Mouse (Mus musculus) layer of hippocampus, postnatal 25 days (tissue): ENCODE measurements at regions not wholly inside any gene's neighbourhood (a gene's known extent, or its start where the extent isn't known, plus 50 kb on each side); places are given as distances from the start of the nearest gene placed in this dataset.

Experiments used
- DNase-seq, 2 experiments: peaks; one replicate each; pipeline ENCODE4 v3.0.0; 2022; ENCODE audit warnings: mixed read lengths in 2 of 2, low spot score in 1 of 2; ENCODE audit errors: extremely low spot score in 1 of 2

DNA sequence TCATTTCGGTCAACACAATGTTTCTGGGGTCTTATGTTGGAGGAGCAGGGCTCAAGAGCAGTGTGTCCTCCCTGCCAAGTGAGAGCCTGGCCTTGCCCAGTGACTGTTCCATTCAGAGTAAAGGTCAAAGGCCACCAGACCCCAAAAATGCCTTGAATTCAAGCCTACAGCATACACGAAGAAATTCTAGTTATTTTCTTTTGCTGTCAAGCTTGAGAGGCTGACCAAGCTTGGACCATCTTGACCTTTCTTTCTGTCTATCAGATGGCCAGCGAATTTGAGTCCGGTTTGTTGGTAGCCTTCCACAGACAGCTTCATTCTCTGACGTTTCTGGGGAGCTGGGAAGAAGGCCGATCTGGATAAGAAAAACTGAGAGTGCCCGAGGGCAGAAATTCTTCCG is 68.1 kb upstream of the Map4k3 start:
- DNase-seq: no peak

GRCm38 (mm10) chr17:80795453-80796105 is 67.3 kb upstream of the Map4k3 start:
- no peak for DNase-seq

GRCm38 (mm10) chr17:80792605-80793004 is 64.3 kb upstream of the Map4k3 start:
- no peak for DNase-seq

GRCm38 (mm10) chr17:80789706-80790105 is 61.4 kb upstream of the Map4k3 start:
- no peak for DNase-seq

GRCm38 (mm10) chr17:80789000-80789399 is 60.7 kb upstream of the Map4k3 start:
- no peak for DNase-seq

DNA sequence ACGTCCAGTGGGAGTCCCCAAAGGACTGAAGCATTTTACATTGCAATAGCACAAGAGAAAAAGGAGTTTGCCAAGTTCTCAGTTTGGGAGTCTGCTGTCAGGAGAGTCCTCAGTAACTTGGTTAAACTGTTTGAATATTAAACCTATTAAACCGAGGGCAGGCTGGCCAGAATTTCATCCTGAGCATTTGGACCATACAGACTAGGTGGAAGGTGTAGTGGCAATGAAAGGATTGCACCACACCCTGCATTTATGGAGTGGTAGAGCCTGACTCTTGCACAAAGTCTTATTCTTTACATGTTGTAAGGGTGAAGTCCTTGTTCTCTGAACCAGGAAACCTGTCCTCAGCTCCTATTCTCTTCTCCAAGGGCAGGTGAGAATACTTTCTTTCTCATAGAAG is 58.6 kb upstream of the Map4k3 start:
- DNase-seq: no peak

DNA sequence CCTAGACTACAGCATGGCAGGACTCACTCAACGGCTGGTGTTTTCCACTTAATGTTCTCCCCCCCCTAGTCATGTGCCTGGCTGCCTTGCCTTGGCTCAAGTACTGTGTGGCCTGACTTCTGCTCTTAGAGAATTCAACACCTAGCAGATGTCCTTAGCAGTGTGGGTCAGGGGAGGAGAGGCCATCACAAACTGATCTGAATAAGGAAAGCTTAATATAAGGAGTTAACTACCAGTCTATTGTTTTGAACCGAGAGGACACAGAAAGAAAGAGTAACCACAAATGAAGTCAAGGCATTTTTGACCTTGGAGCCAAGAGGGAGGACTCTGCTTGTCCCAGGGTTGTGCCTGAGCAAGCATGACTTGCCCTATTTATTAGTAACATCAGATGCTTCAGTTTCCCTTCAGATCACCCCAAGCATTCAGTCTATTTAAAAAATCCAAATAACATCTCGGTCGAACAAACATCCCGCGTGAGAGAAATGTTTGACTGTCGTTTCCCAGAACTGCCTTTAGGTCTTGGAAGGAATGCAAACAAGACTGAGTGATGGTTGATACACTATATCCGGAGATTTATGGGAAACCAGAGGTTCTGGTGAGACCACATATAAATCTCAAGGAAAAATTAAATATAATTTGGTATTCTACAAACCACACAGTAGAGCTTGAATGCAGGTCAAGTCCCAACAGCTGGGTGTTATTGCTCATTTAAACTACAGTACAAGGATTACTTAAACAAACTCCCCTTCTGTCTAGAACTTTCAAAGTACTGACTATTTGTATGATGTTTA is 58.0 kb upstream of the Map4k3 start:
- no peak for DNase-seq

GRCm38 (mm10) chr17:80785476-80785875 is 57.2 kb upstream of the Map4k3 start:
- no peak for DNase-seq

DNA sequence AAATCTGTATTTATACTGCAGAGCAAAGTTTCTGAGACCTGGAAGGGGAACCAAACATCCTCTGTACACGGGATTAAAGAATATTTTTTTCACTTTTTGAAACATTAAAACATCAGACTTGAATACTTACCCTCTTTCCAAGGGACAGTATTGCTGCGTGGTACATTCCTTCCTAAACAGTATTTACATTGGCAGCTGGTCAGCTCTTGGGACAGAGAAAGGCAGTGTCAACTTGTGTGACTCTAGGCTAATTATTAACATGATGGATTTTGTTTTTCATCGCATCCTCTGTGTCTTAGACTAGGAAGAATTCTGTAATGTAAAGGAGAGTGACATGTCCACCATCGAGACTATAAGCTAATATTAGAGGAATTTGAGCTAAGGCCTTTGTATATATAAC is 56.8 kb upstream of the Map4k3 start:
- no peak for DNase-seq

GRCm38 (mm10) chr17:80782233-80782632 is 53.9 kb upstream of the Map4k3 start:
- no peak for DNase-seq

- DNase-seq: no peak
Measured at GRCm38 (mm10) chr17:80781621-80782020, 53.3 kb upstream of the Map4k3 start.

DNA sequence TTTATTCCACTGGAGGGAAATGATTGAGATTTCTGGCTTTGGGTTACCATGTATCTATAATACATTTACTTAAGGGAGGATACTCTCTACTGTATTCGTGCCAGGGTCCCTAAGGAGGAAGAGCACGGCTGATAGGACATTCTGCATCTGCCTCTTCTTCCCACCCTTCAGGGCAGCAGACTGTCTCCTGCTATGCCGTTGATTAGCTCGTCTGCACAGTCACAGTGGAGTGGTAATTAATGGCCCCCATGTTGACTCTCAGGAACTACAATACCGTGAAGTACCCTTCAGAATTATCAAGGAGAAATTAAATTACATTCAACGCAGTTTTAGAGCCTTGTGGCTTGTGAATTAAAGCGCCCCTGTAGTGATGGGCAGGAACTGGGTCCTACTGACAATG is 52.0 kb upstream of the Map4k3 start:
- no peak for DNase-seq

- no peak for DNase-seq
Measured at GRCm38 (mm10) chr17:80779782-80780181, 51.5 kb upstream of the Map4k3 start.
